17 mouse cellular contexts compared by ENCODE assay signal in the genomic region with DNA sequence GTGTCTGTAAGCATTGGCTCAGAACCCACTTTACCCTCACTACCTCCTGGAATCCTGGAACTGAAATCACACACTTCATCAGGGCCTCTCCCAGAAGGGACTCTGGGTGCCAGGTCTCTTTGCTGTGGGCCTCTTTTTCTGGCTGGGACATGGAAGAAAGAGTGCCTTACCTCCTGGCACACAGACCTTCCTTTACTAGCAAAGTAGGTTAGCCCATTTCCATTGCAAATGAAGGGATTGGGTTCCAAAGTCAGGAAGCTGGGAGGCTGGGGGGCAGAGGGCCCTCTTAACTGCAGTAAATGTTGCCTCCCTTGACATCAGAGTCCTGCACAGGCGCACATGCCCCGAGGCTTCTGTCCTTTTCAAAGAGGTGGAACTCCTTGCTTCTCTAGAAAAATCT. TPM values are rescaled to one million over a fixed set of nuclear protein-coding genes. Genes with fewer than 3 reads are reported as not detected.
"Had no signal": no experiment of that assay in that cellular context is flagged by ENCODE, and none has a peak within 500 bp of the region (broad histone marks: within the 10 kb centered on the region; RNA-seq: fewer than 3 reads in every experiment).

No protein-coding gene starts in this region.

- H3K27ac ChIP-seq: intestine, embryonic 15.5 days; left cerebral cortex, adult 2 months; liver, embryonic 13.5 days; lung, embryonic 15.5 days; macrophage; midbrain, embryonic 15.5 days; neural tube, embryonic 13.5 days had no signal

- H3K9ac ChIP-seq: intestine, embryonic 15.5 days; liver, embryonic 13.5 days; liver, postnatal 0 days; lung, embryonic 15.5 days; midbrain, embryonic 15.5 days; neural tube, embryonic 13.5 days had no signal

- H3K9me3 ChIP-seq: intestine, embryonic 15.5 days; liver, embryonic 13.5 days; lung, embryonic 15.5 days; midbrain, embryonic 15.5 days; neural tube, embryonic 13.5 days had no signal

- H3K4me3 ChIP-seq: intestine, embryonic 15.5 days; left cerebral cortex, adult 2 months; liver, embryonic 13.5 days; lung, embryonic 15.5 days; megakaryocyte, embryonic 14.5 days; midbrain, embryonic 15.5 days; neural tube, embryonic 13.5 days had no signal

- ATAC-seq: intestine, embryonic 15.5 days; liver, postnatal 0 days; midbrain, embryonic 15.5 days had no signal

- H3K27me3 ChIP-seq: intestine, embryonic 15.5 days; liver, embryonic 13.5 days; lung, embryonic 15.5 days; midbrain, embryonic 15.5 days; neural tube, embryonic 13.5 days had no signal

- DNase-seq: liver; liver, embryonic 13.5 days; liver, postnatal 0 days; lung, postnatal 14 days; retina, postnatal 1 day; right cerebral cortex, postnatal 4 days; spleen, adult 18-20 months; thymus, adult 2 months; thymus, postnatal 25 days had no signal

- H3K36me3 ChIP-seq: intestine, embryonic 15.5 days; liver, embryonic 13.5 days; lung, embryonic 15.5 days; midbrain, embryonic 15.5 days; neural tube, embryonic 13.5 days had no signal

- H3K4me2 ChIP-seq: intestine, embryonic 15.5 days; liver, embryonic 13.5 days; lung, embryonic 15.5 days; midbrain, embryonic 11.5 days; midbrain, embryonic 15.5 days; neural tube, embryonic 13.5 days had no signal

- H3K4me1 ChIP-seq: intestine, embryonic 15.5 days; liver, embryonic 13.5 days; lung, embryonic 15.5 days; midbrain, embryonic 15.5 days; neural tube, embryonic 13.5 days had no signal

RNA-seq across cellular contexts. Expression of a gene that starts 17.2 kb away (rescaled TPM):
- polyA plus RNA-seq: macrophage had no signal
